Mouse (Mus musculus): Measurements from ENCODE around the gene Baiap2l1. TPM values are rescaled to one million over a fixed set of nuclear protein-coding genes. Genes with fewer than 3 reads are reported as not detected.

The Baiap2l1 gene
- 2.5 and 2.9 TPM in 2 replicates for polyA plus RNA-seq (2016; fragmentation: Nextera tagmentation; extraction: Ambion mirVana)

- peaks cover 16% of the 10 kb centered on the region for H3K4me1 ChIP-seq
- H3K27ac ChIP-seq (replicated peaks) = no peak within 1 kb of the TSS
- peak within 1 kb of the TSS; percentile 25 for H3K9ac ChIP-seq (replicated peaks)
- peak; percentile 95 for ATAC-seq (ENCODE audit: low FRiP score, low read depth)
- under 1% methylated on average over 60 of the region's 60 CpGs for WGBS
- no peaks in the 10 kb centered on the region for H3K36me3 ChIP-seq
- H3K9me3 ChIP-seq = no peaks in the 10 kb centered on the region
- H3K27me3 ChIP-seq = peaks cover 38% of the 10 kb centered on the region
- peak within 1 kb of the TSS; percentile 52 for H3K4me3 ChIP-seq
- peak within 1 kb of the TSS; percentile 91 for H3K4me2 ChIP-seq (replicated peaks)
Observed at GRCm38 (mm10) chr5:144357881-144358591, at the start of gene Baiap2l1. Baiap2l1 (minus strand) TSS chr5:144358112.

- H3K9me3 ChIP-seq = no peaks in the 10 kb centered on the region
- ATAC-seq (ENCODE audit: low FRiP score, low read depth) = no peak
- no peaks in the 10 kb centered on the region for H3K27me3 ChIP-seq
- no peak overlapping the region for H3K4me3 ChIP-seq
- WGBS = 90% methylated on average over 11 of the region's 11 CpGs
- H3K27ac ChIP-seq (replicated peaks) = no peak overlapping the region
- H3K4me1 ChIP-seq = peaks cover under 1% of the 10 kb centered on the region; the same call in 1 of the 2 replicates
- no peak overlapping the region for H3K9ac ChIP-seq (replicated peaks)
- no peak overlapping the region for H3K4me2 ChIP-seq (replicated peaks)
- H3K36me3 ChIP-seq = no peaks in the 10 kb centered on the region
Observed at GRCm38 (mm10) chr5:144406256-144406655, 48.3 kb upstream of the Baiap2l1 start.

GRCm38 (mm10) chr5:144400821-144401220 is 42.9 kb upstream of the Baiap2l1 start:
- Histone ChIP-seq H3K9ac (replicated peaks) (no peak overlapping the region), H3K9me3 (no peaks in the 10 kb centered on the region; the same call in 1 of the 2 replicates), H3K27me3 (no peaks in the 10 kb centered on the region), H3K4me3 (no peak overlapping the region), H3K4me2 (replicated peaks) (no peak overlapping the region), H3K36me3 (no peaks in the 10 kb centered on the region), H3K27ac (replicated peaks) (no peak overlapping the region), H3K4me1 (peaks cover 8% of the 10 kb centered on the region; the same call in 1 of the 2 replicates)
- WGBS = 36% methylated on average over 5 of the region's 5 CpGs
- no peak for ATAC-seq (ENCODE audit: low FRiP score, low read depth)

- H3K27ac ChIP-seq (replicated peaks) = no peak overlapping the region
- ATAC-seq (ENCODE audit: low FRiP score, low read depth) = no peak
Observed at GRCm38 (mm10) chr5:144397566-144397965, 39.7 kb upstream of the Baiap2l1 start.

GRCm38 (mm10) chr5:144394142-144394541 is 36.2 kb upstream of the Baiap2l1 start:
- Histone ChIP-seq H3K36me3 (no peaks in the 10 kb centered on the region), H3K27me3 (no peaks in the 10 kb centered on the region), H3K27ac (replicated peaks) (no peak overlapping the region), H3K9me3 (no peaks in the 10 kb centered on the region; the same call in 1 of the 2 replicates), H3K4me1 (no peaks in the 10 kb centered on the region), H3K4me2 (replicated peaks) (no peak overlapping the region), H3K4me3 (no peak overlapping the region), H3K9ac (replicated peaks) (no peak overlapping the region)
- WGBS = 95% methylated on average over 2 of the region's 2 CpGs
- ATAC-seq (ENCODE audit: low FRiP score, low read depth) = no peak

More at GRCm38 (mm10) chr5:144397566-144397965, 39.7 kb upstream of the Baiap2l1 start:
- no peaks in the 10 kb centered on the region; the same call in 1 of the 2 replicates for H3K9me3 ChIP-seq
- H3K36me3 ChIP-seq = no peaks in the 10 kb centered on the region
- H3K9ac ChIP-seq (replicated peaks) = no peak overlapping the region
- peaks cover 8% of the 10 kb centered on the region; the same call in 1 of the 2 replicates for H3K4me1 ChIP-seq
- WGBS = 48% methylated on average over 8 of the region's 9 CpGs
- H3K4me3 ChIP-seq = no peak overlapping the region
- no peak overlapping the region for H3K4me2 ChIP-seq (replicated peaks)
- no peaks in the 10 kb centered on the region for H3K27me3 ChIP-seq

GRCm38 (mm10) chr5:144387851-144388250 is 29.9 kb upstream of the Baiap2l1 start:
- no peaks in the 10 kb centered on the region for H3K4me1 ChIP-seq
- H3K9ac ChIP-seq (replicated peaks) = no peak overlapping the region
- H3K9me3 ChIP-seq = 0 out of 2 replicates have a peak, but pooled peaks cover 4% of the 10 kb centered on the region
- H3K4me3 ChIP-seq = no peak overlapping the region
- WGBS = 9% methylated on average over 6 of the region's 6 CpGs
- no peaks in the 10 kb centered on the region for H3K36me3 ChIP-seq
- no peak overlapping the region for H3K4me2 ChIP-seq (replicated peaks)
- no peak overlapping the region for H3K27ac ChIP-seq (replicated peaks)
- no peak for ATAC-seq (ENCODE audit: low FRiP score, low read depth)
- H3K27me3 ChIP-seq = no peaks in the 10 kb centered on the region

- H3K27ac ChIP-seq (replicated peaks) = no peak overlapping the region
- no peaks in the 10 kb centered on the region for H3K36me3 ChIP-seq
- no peak for ATAC-seq (ENCODE audit: low FRiP score, low read depth)
- H3K4me2 ChIP-seq (replicated peaks) = no peak overlapping the region
- no peak overlapping the region for H3K4me3 ChIP-seq
- H3K9me3 ChIP-seq = 0 out of 2 replicates have a peak, but pooled peaks cover 4% of the 10 kb centered on the region
- WGBS = 70% methylated on average over 3 of the region's 3 CpGs
- H3K27me3 ChIP-seq = no peaks in the 10 kb centered on the region
- no peaks in the 10 kb centered on the region for H3K4me1 ChIP-seq
- no peak overlapping the region for H3K9ac ChIP-seq (replicated peaks)
Observed at GRCm38 (mm10) chr5:144383936-144384335, 26.0 kb upstream of the Baiap2l1 start.

- Histone ChIP-seq H3K4me1 (no peaks in the 10 kb centered on the region), H3K4me2 (replicated peaks) (no peak overlapping the region), H3K4me3 (no peak overlapping the region), H3K9me3 (0 out of 2 replicates have a peak, but pooled peaks cover 4% of the 10 kb centered on the region), H3K36me3 (no peaks in the 10 kb centered on the region), H3K27me3 (no peaks in the 10 kb centered on the region), H3K27ac (replicated peaks) (no peak overlapping the region), H3K9ac (replicated peaks) (no peak overlapping the region)
- no peak for ATAC-seq (ENCODE audit: low FRiP score, low read depth)
- WGBS = 90% methylated on average over 3 of the region's 3 CpGs
Observed at GRCm38 (mm10) chr5:144381782-144382181, 23.9 kb upstream of the Baiap2l1 start.

- H3K27me3 ChIP-seq = no peaks in the 10 kb centered on the region
- no peak overlapping the region for H3K9ac ChIP-seq (replicated peaks)
- H3K9me3 ChIP-seq = 0 out of 2 replicates have a peak, but pooled peaks cover 4% of the 10 kb centered on the region
- 92% methylated on average over 7 of the region's 7 CpGs for WGBS
- H3K4me3 ChIP-seq = no peak overlapping the region
- H3K36me3 ChIP-seq = no peaks in the 10 kb centered on the region
- no peak overlapping the region for H3K27ac ChIP-seq (replicated peaks)
- no peak overlapping the region for H3K4me2 ChIP-seq (replicated peaks)
- no peak for ATAC-seq (ENCODE audit: low FRiP score, low read depth)
- H3K4me1 ChIP-seq = no peaks in the 10 kb centered on the region
Observed at GRCm38 (mm10) chr5:144380689-144381088, 22.8 kb upstream of the Baiap2l1 start.

- no peak overlapping the region for H3K9ac ChIP-seq (replicated peaks)
- no peak overlapping the region for H3K27ac ChIP-seq (replicated peaks)
- WGBS = 87% methylated on average over 4 of the region's 4 CpGs
- H3K4me1 ChIP-seq = no peaks in the 10 kb centered on the region
- no peaks in the 10 kb centered on the region for H3K27me3 ChIP-seq
- no peak for ATAC-seq (ENCODE audit: low FRiP score, low read depth)
- H3K9me3 ChIP-seq = 0 out of 2 replicates have a peak, but pooled peaks cover 4% of the 10 kb centered on the region
- H3K36me3 ChIP-seq = no peaks in the 10 kb centered on the region
- H3K4me3 ChIP-seq = no peak overlapping the region
- H3K4me2 ChIP-seq (replicated peaks) = no peak overlapping the region
Observed at GRCm38 (mm10) chr5:144379431-144379830, 21.5 kb upstream of the Baiap2l1 start.

- Histone ChIP-seq H3K9ac (replicated peaks) (no peak overlapping the region), H3K4me2 (replicated peaks) (no peak overlapping the region), H3K9me3 (no peaks in the 10 kb centered on the region), H3K4me3 (no peak overlapping the region), H3K27me3 (no peaks in the 10 kb centered on the region), H3K36me3 (no peaks in the 10 kb centered on the region), H3K4me1 (no peaks in the 10 kb centered on the region), H3K27ac (replicated peaks) (no peak overlapping the region)
- ATAC-seq (ENCODE audit: low FRiP score, low read depth) = no peak
- WGBS = 89% methylated on average over 2 of the region's 2 CpGs
Observed at GRCm38 (mm10) chr5:144372885-144373284, 15.0 kb upstream of the Baiap2l1 start.

GRCm38 (mm10) chr5:144372177-144372576 is 14.3 kb upstream of the Baiap2l1 start:
- Histone ChIP-seq H3K4me3 (no peak overlapping the region), H3K27me3 (no peaks in the 10 kb centered on the region), H3K9me3 (no peaks in the 10 kb centered on the region), H3K4me2 (replicated peaks) (no peak overlapping the region), H3K36me3 (no peaks in the 10 kb centered on the region), H3K27ac (replicated peaks) (no peak overlapping the region), H3K4me1 (no peaks in the 10 kb centered on the region), H3K9ac (replicated peaks) (no peak overlapping the region)
- WGBS = 71% methylated on average over 2 of the region's 2 CpGs
- ATAC-seq (ENCODE audit: low FRiP score, low read depth) = no peak

Data from midbrain, embryonic 12.5 days (tissue).